Mouse (Mus musculus) fibroblast of lung, adult 2 months (primary cell): ENCODE results near the gene Pigc.

Source experiments
- DNase-seq: peaks from one replicate; pipeline ENCODE4 v3.0.0-alpha.2; 2011; ENCODE audit warnings: low read depth

Pigc gene

GRCm38 (mm10) chr1:161976255-161977182 lies 7.5 kb downstream of the Pigc start:
- DNase-seq, result peak; percentile 92

GRCm38 (mm10) chr1:161977331-161977730 lies 8.3 kb downstream of the Pigc start:
- no peak for DNase-seq

GRCm38 (mm10) chr1:161978173-161978700 lies 9.3 kb downstream of the Pigc start:
- DNase-seq, result no peak

GRCm38 (mm10) chr1:161979536-161979935 lies 10.6 kb downstream of the Pigc start, which contains the start of gene 4930558K02Rik:
4930558K02Rik (minus strand) TSS chr1:161979636.
- no peak for DNase-seq

GRCm38 (mm10) chr1:161980046-161980445 lies 11.1 kb downstream of the Pigc start:
- DNase-seq, result no peak

GRCm38 (mm10) chr1:161980626-161981298 lies 11.8 kb downstream of the Pigc start:
- no peak for DNase-seq

- DNase-seq, result peak; percentile 83
Measured at GRCm38 (mm10) chr1:161983451-161983850, 14.5 kb downstream of the Pigc start.

GRCm38 (mm10) chr1:161983979-161984566 lies 15.1 kb downstream of the Pigc start:
- no peak for DNase-seq

GRCm38 (mm10) chr1:161990684-161991578 lies 21.9 kb downstream of the Pigc start:
- no peak for DNase-seq

- no peak for DNase-seq
Measured at GRCm38 (mm10) chr1:161991846-161992245, 22.9 kb downstream of the Pigc start.

- no peak for DNase-seq
Measured at GRCm38 (mm10) chr1:161992389-161992788, 23.4 kb downstream of the Pigc start.

- no peak for DNase-seq
Measured at GRCm38 (mm10) chr1:161998781-161999180, 29.8 kb downstream of the Pigc start.

- no peak for DNase-seq
Measured at GRCm38 (mm10) chr1:161999338-161999737, 30.4 kb downstream of the Pigc start.

GRCm38 (mm10) chr1:161999882-162000371 lies 30.9 kb downstream of the Pigc start:
- peak; percentile 89 for DNase-seq

GRCm38 (mm10) chr1:162001328-162001727 lies 32.3 kb downstream of the Pigc start:
- no peak for DNase-seq

- DNase-seq, result peak; percentile 100
Measured at GRCm38 (mm10) chr1:162003729-162004517, 34.9 kb downstream of the Pigc start.

GRCm38 (mm10) chr1:162004518-162004780 lies 35.5 kb downstream of the Pigc start:
- no peak for DNase-seq

GRCm38 (mm10) chr1:162004821-162005770 lies 36.1 kb downstream of the Pigc start:
- DNase-seq, result no peak

GRCm38 (mm10) chr1:162006109-162006508 lies 37.1 kb downstream of the Pigc start:
- DNase-seq, result peak; percentile 84
